Mouse (Mus musculus) CH12.LX (cell line): Measurements from ENCODE around the gene Lim2. TPM values are rescaled to one million over a fixed set of nuclear protein-coding genes. Genes with fewer than 3 reads are reported as not detected.

Experiments
- DNase-seq: peaks from one replicate; pipeline ENCODE4 v3.0.0-alpha.2; 2013; ENCODE audit errors: extremely low read depth
- H3K27ac ChIP-seq: 2 replicates; pipeline ENCODE4 v1.5.1; 2012; ENCODE audit warnings: low read depth, mild to moderate bottlenecking, control low read depth, moderate library complexity; ENCODE audit not compliant: insufficient read depth
- H3K27me3 ChIP-seq: replicated peaks from 2 replicates; pipeline ENCODE3; 2012; ENCODE audit warnings: inconsistent platforms
- H3K36me3 ChIP-seq, 2 experiments: replicated peaks in 1 of 2; 2 replicates each; pipeline versions ENCODE3 to v1.6.1; 2012; ENCODE audit warnings: inconsistent platforms in 1 of 2, low read length in 1 of 2, mild to moderate bottlenecking in 1 of 2, mixed read lengths in 1 of 2, moderate library complexity in 1 of 2; ENCODE audit not compliant: control insufficient read depth in 1 of 2, insufficient read depth in 1 of 2
- H3K4me1 ChIP-seq, 2 experiments: 2 replicates each; pipeline ENCODE4 v1.6.1; 2012; ENCODE audit warnings: inconsistent platforms in 1 of 2, moderate library complexity in 1 of 2; ENCODE audit not compliant: insufficient read depth in 2 of 2, control insufficient read depth in 1 of 2
- H3K4me2 ChIP-seq: 2 replicates; pipeline ENCODE4 v1.6.1; 2012; ENCODE audit warnings: low read depth, mild to moderate bottlenecking, control low read depth; ENCODE audit not compliant: poor library complexity, insufficient read depth, severe bottlenecking
- H3K4me3 ChIP-seq, 3 experiments: fragments of 150-350 bp in 1 of 3; sonication (generic) in 1 of 3; replicated peaks in 1 of 3; 2 replicates each; pipeline versions ENCODE3 to v1.5.1; 2011 to 2012; ENCODE audit warnings: low read depth in 2 of 3, low read length in 2 of 3, mild to moderate bottlenecking in 2 of 3, moderate library complexity in 2 of 3, control low read depth in 1 of 3, improper control_type of control experiment in 1 of 3, inconsistent platforms in 1 of 3, mixed read lengths in 1 of 3; ENCODE audit not compliant: poor library complexity in 1 of 3
- H3K79me2 ChIP-seq: replicated peaks from 2 replicates; pipeline ENCODE4 v1.6.1; 2012; ENCODE audit warnings: mild to moderate bottlenecking, moderate library complexity; ENCODE audit not compliant: control insufficient read depth, poor library complexity, insufficient read depth, severe bottlenecking; ENCODE audit errors: extremely low read depth
- H3K9ac ChIP-seq: 2 replicates; pipeline ENCODE4 v1.6.1; 2012; ENCODE audit warnings: low read depth, mild to moderate bottlenecking, control low read depth, moderate library complexity; ENCODE audit not compliant: insufficient read depth
- H3K9me3 ChIP-seq: replicated peaks from 2 replicates; pipeline ENCODE3; 2012; ENCODE audit warnings: low read length, inconsistent platforms, mixed read lengths
- BHLHE40 ChIP-seq: IDR thresholded peaks from 2 replicates; pipeline ENCODE4 v1.6.1; 2011; ENCODE audit warnings: mild to moderate bottlenecking, low read depth, low read length, improper control_type of control experiment
- CHD1 ChIP-seq: IDR thresholded peaks from 2 replicates; pipeline ENCODE4 v1.6.1; 2012; ENCODE audit warnings: low read depth, low read length, improper control_type of control experiment, inconsistent platforms
- CHD2 ChIP-seq: IDR thresholded peaks from 2 replicates; pipeline ENCODE4 v1.6.1; 2011; ENCODE audit warnings: low read length, improper control_type of control experiment
- ELF1 ChIP-seq: IDR thresholded peaks from 2 replicates; pipeline ENCODE4 v1.6.1; 2014; ENCODE audit warnings: low read depth, mild to moderate bottlenecking, inconsistent platforms, low read length, improper control_type of control experiment
- EP300 ChIP-seq: IDR thresholded peaks from 2 replicates; pipeline ENCODE4 v1.6.1; 2011; ENCODE audit warnings: low read length, improper control_type of control experiment
- ETS1 ChIP-seq: conservative IDR thresholded peaks from 2 replicates; pipeline ENCODE4 v1.6.1; 2012; ENCODE audit warnings: low read depth, mild to moderate bottlenecking, inconsistent platforms, low read length, improper control_type of control experiment, moderate library complexity
- IRF4 ChIP-seq: IDR thresholded peaks from 2 replicates; pipeline ENCODE4 v1.6.1; 2014; ENCODE audit warnings: low read depth, mild to moderate bottlenecking, inconsistent platforms, low read length, improper control_type of control experiment
- KAT2A ChIP-seq: IDR thresholded peaks from 2 replicates; pipeline ENCODE4 v1.6.1; 2012; ENCODE audit warnings: low read length, improper control_type of control experiment, inconsistent platforms; ENCODE audit not compliant: insufficient replicate concordance
- MAX ChIP-seq: IDR thresholded peaks from 2 replicates; pipeline ENCODE4 v1.6.1; 2011; ENCODE audit warnings: low read length, improper control_type of control experiment
- MXI1 ChIP-seq: IDR thresholded peaks from 2 replicates; pipeline ENCODE4 v1.6.1; 2011; ENCODE audit warnings: mild to moderate bottlenecking, low read depth, low read length, improper control_type of control experiment
- MYC ChIP-seq: IDR thresholded peaks from 2 replicates; pipeline ENCODE4 v1.6.1; 2011; ENCODE audit warnings: low read depth, mild to moderate bottlenecking, improper control_type of control experiment, low read length
- NELFE ChIP-seq: IDR thresholded peaks from 2 replicates; pipeline ENCODE4 v1.6.1; 2011; ENCODE audit warnings: low read depth, low read length, improper control_type of control experiment
- RCOR1 ChIP-seq: conservative IDR thresholded peaks from 2 replicates; pipeline ENCODE4 v1.6.1; 2012; ENCODE audit warnings: low read depth, mild to moderate bottlenecking, inconsistent platforms, low read length, improper control_type of control experiment
- TCF12 ChIP-seq: IDR thresholded peaks from 2 replicates; pipeline ENCODE4 v1.6.1; 2014; ENCODE audit warnings: low read depth, mild to moderate bottlenecking, inconsistent platforms, low read length, improper control_type of control experiment
- UBTF ChIP-seq: IDR thresholded peaks from 2 replicates; pipeline ENCODE4 v1.6.1; 2012; ENCODE audit warnings: low read depth, mild to moderate bottlenecking, inconsistent platforms, low read length, improper control_type of control experiment, moderate library complexity
- ZC3H11A ChIP-seq: IDR thresholded peaks from 2 replicates; pipeline ENCODE4 v1.6.1; 2012; ENCODE audit warnings: low read depth, mild to moderate bottlenecking, inconsistent platforms, low read length, improper control_type of control experiment
- ZKSCAN1 ChIP-seq: IDR thresholded peaks from 2 replicates; pipeline ENCODE4 v1.6.1; 2012; ENCODE audit warnings: low read depth, inconsistent platforms, low read length, improper control_type of control experiment, borderline replicate concordance
- ZNF384 ChIP-seq: IDR thresholded peaks from 2 replicates; pipeline ENCODE4 v1.6.1; 2012; ENCODE audit warnings: low read depth, low read length, improper control_type of control experiment, inconsistent platforms
- dilution Hi-C: fragments of 300-500 bp; cut with MboI; formaldehyde crosslinking; loops from 2 replicates; pipeline ENCODE4 v1.14.3; 2020; ENCODE audit warnings: low sequenced_read_pairs; ENCODE audit not compliant: extremely low pct_unique_long_range_greater_than_20kb, extremely low pct_ligation_motif_present
- in situ Hi-C: fragments of 300-500 bp; cut with MboI; formaldehyde crosslinking; loops from 3 replicates; pipeline ENCODE4 v1.14.3; 2019; ENCODE audit warnings: low sequenced_read_pairs, low pct_ligation_motif_present, low pct_unique_long_range_greater_than_20kb, mixed read lengths
- polyA plus RNA-seq: library from polyadenylated mRNA; unstranded; fragments of >175 nt; gene quantifications from 2 replicates; pipeline ENCODE4 v1.2.1, GENCODE M21; 2012; ENCODE audit warnings: low read depth; ENCODE audit not compliant: insufficient read length
- total RNA-seq, 2 experiments: library from RNA; depleted of rRNA; stranded (reverse); fragments of 300-350 nt in 1 of 2; fragments of >200 nt in 1 of 2; gene quantifications; 2 replicates each; pipeline ENCODE4 v1.2.3; 2012 to 2014

The Lim2 gene
- total and polyA plus RNA-seq, 3 experiments: 0.10 TPM; not detected in 2

GRCm38 (mm10) chr7:43399501-43399900, 28.0 kb upstream of the Lim2 start:
- Histone ChIP-seq H3K36me3 (no peaks in the 10 kb centered on the region), H3K27me3 (no peaks in the 10 kb centered on the region), H3K4me3 (no peak overlapping the region), H3K9me3 (peaks cover 2% of the 10 kb centered on the region), H3K27ac (no peak overlapping the region), H3K9ac (no peak overlapping the region), H3K4me1 (peaks cover 0 to 36% of the 10 kb centered on the region in 2 experiments; a peak in 2 of 4 replicates), H3K4me2 (no peak overlapping the region), H3K79me2 (no peaks in the 10 kb centered on the region)
- TF ChIP-seq KAT2A: no peak
- no peak for TF ChIP-seq UBTF
- TF ChIP-seq CHD2: no peak
- TF ChIP-seq TCF12: no peak
- no peak for TF ChIP-seq ELF1
- no peak for TF ChIP-seq RCOR1
- TF ChIP-seq MYC: no peak
- TF ChIP-seq BHLHE40: no peak
- TF ChIP-seq EP300: no peak
- no peak for TF ChIP-seq NELFE
- TF ChIP-seq ETS1: no peak
- TF ChIP-seq IRF4: no peak
- TF ChIP-seq ZKSCAN1: no peak
- no peak for TF ChIP-seq MXI1
- no peak for TF ChIP-seq CHD1
- no peak for TF ChIP-seq ZNF384
- TF ChIP-seq MAX: no peak
- dilution Hi-C loops: no loop called here
- DNase-seq: no peak
- in situ Hi-C loops: no loop called here

- TF ChIP-seq BHLHE40: no peak
- TF ChIP-seq ZC3H11A: no peak
- TF ChIP-seq, all 38 proteins: peak for 0
- H3K4me2 ChIP-seq: no peak overlapping the region
- dilution Hi-C loops: no loop called here
Observed at GRCm38 (mm10) chr7:43402718-43403117, 24.8 kb upstream of the Lim2 start.

More at GRCm38 (mm10) chr7:43402718-43403117, 24.8 kb upstream of the Lim2 start:
- in situ Hi-C loops: loop anchor here (25.0 kb wide), 1 partner anchor 1385 kb away; no protein-coding TSS in a partner anchor
- Histone ChIP-seq H3K36me3 (no peaks in the 10 kb centered on the region), H3K4me1 (peaks cover 7 to 20% of the 10 kb centered on the region in 2 experiments; a peak in 3 of 4 replicates), H3K9me3 (peaks cover 2% of the 10 kb centered on the region), H3K79me2 (no peaks in the 10 kb centered on the region), H3K27ac (no peak overlapping the region), H3K9ac (no peak overlapping the region), H3K27me3 (no peaks in the 10 kb centered on the region), H3K4me3 (no peak overlapping the region)
- no peak for DNase-seq
